Mouse (Mus musculus) small intestine, adult 2 months (tissue): Measurements from ENCODE around the gene Samd4.

Experiments
- CTCF ChIP-seq: fragments of 200-500 bp; IDR thresholded peaks from 2 replicates; pipeline ENCODE4 v1.5.1; 2012; ENCODE audit warnings: low read depth, mild to moderate bottlenecking, control low read depth, inconsistent platforms, low read length, moderate library complexity, mixed read lengths; ENCODE audit not compliant: insufficient replicate concordance, insufficient read length; ENCODE audit errors: extremely low read depth
- POLR2A ChIP-seq: fragments of 200-500 bp; IDR thresholded peaks from 2 replicates; pipeline ENCODE4 v1.6.1; 2012; ENCODE audit warnings: low read depth, mild to moderate bottlenecking, control low read depth, inconsistent platforms, low read length, moderate library complexity

GRCm38 (mm10) chr14:46848063-46848590 lies 34.5 kb upstream of the Samd4 start:
- TF ChIP-seq CTCF (no peak), POLR2A (no peak)
